Mouse (Mus musculus): ENCODE measurements around the gene Nr1h4.

- no peak for TF ChIP-seq CTCF (IDR thresholded peaks at IDR 0.05; ENCODE audit: low read depth, low read length)
- no peak for TF ChIP-seq POLR2A (IDR thresholded peaks at IDR 0.05; ENCODE audit: extremely low read depth, insufficient read depth, low read length)
These were observed 91.4 kb downstream of the Nr1h4 start for GRCm38 (mm10) chr10:89441961-89442360.
